Mouse (Mus musculus): ENCODE measurements around the gene Ddt. TPM values are rescaled to one million over a fixed set of nuclear protein-coding genes. Genes with fewer than 3 reads are reported as not detected.

Ddt gene
- polyA plus RNA-seq, 1 experiment from 2014 or later: 60.7 TPM

DNA sequence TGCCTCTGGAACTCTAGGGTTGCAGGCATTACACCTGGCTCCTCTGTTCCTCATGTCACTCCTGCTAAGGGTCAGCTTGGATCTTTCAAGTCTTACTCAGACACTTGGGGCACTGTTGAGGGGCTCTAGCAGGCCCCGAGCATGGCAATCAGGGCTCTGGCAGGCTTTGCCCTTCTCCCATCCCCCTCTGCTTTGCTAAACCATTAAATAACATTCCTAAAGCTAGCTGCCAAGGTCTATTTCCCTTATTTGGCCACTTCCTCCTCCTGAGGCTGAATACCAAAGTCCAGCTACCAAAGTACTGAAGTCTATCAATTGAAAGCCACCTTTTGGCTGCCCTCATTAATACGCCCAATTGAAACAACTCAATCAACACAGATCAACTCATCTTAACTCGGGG, 21.7 kb upstream of the Ddt start:
- H3K27ac ChIP-seq (replicated peaks; ENCODE audit: low read depth, low read length): no peak overlapping the region
- H3K36me3 ChIP-seq (ENCODE audit: control insufficient read depth, insufficient read depth, low read length): no peaks in the 10 kb centered on the region
- ATAC-seq (ENCODE audit: low read depth): no peak
- H3K27me3 ChIP-seq (replicated peaks; ENCODE audit: control insufficient read depth, insufficient read depth, low read length): no peaks in the 10 kb centered on the region
- peak; percentile 60 for DNase-seq (ENCODE audit: low spot score)
- H3K4me2 ChIP-seq (ENCODE audit: low read depth, low read length): no peak overlapping the region
- WGBS: 26% methylated on average over 3 of the region's 3 CpGs
- no peak overlapping the region for H3K4me3 ChIP-seq (ENCODE audit: low read depth, low read length)
- peaks cover 10% of the 10 kb centered on the region for H3K4me1 ChIP-seq (ENCODE audit: control insufficient read depth, insufficient read depth, low read length)
- H3K9ac ChIP-seq (ENCODE audit: low read depth, low read length): no peak overlapping the region
- H3K9me3 ChIP-seq (ENCODE audit: control insufficient read depth, low read length): no peaks in the 10 kb centered on the region

DNA sequence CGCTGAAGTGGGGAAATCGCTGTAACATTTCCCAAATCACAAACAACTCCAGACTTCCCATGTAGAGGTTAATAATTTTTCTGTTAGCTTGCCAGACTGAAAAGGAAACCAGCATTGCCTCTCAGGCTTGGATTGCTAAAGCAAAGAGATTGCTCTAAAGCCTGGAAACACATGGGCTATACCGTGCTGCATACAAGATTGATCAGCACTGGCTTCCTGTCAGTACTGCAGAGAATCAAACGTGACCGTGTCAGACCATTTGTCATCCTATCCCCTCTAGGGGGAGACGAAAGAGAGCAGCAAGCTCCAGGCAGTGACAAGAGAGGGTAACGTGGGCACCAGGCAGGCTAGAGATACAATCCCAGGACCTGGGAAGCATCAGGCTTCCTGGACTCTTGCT, 17.6 kb upstream of the Ddt start:
- Histone ChIP-seq H3K27me3 (replicated peaks; ENCODE audit: control insufficient read depth, insufficient read depth, low read length) (no peaks in the 10 kb centered on the region), H3K9ac (ENCODE audit: low read depth, low read length) (peak overlapping the region; percentile 46), H3K4me3 (ENCODE audit: low read depth, low read length) (no peak overlapping the region), H3K27ac (replicated peaks; ENCODE audit: low read depth, low read length) (no peak overlapping the region), H3K4me2 (ENCODE audit: low read depth, low read length) (no peak overlapping the region), H3K4me1 (ENCODE audit: control insufficient read depth, insufficient read depth, low read length) (peaks cover 6% of the 10 kb centered on the region), H3K36me3 (ENCODE audit: control insufficient read depth, insufficient read depth, low read length) (no peaks in the 10 kb centered on the region), H3K9me3 (ENCODE audit: control insufficient read depth, low read length) (no peaks in the 10 kb centered on the region)
- peak; percentile 62 for DNase-seq (ENCODE audit: low spot score)
- ATAC-seq (ENCODE audit: low read depth): 0 out of 2 replicates have a peak, but pooled peaks have one; percentile 6
- WGBS: 8% methylated on average over 7 of the region's 7 CpGs

DNA sequence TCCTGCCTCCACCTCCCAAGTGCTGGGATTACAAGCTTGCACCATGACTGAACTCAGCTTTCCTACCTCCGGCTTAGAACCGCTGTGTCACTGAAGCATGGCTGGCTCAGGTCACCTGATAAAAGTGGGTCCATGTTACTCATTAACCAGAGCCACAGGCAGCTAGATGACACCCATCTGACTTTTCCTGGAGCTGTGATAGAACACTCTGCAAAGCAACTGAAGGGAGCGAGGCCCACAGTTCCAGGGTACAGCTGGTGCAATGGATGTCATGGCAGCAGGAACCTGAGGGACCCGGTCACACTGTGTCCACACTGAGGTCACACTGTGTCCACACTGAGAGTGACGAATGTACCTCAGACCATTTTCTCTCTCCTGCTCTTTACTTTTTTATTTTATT, 16.6 kb upstream of the Ddt start:
- Histone ChIP-seq H3K27ac (replicated peaks; ENCODE audit: low read depth, low read length) (no peak overlapping the region), H3K9ac (ENCODE audit: low read depth, low read length) (no peak overlapping the region), H3K36me3 (ENCODE audit: control insufficient read depth, insufficient read depth, low read length) (no peaks in the 10 kb centered on the region), H3K4me1 (ENCODE audit: control insufficient read depth, insufficient read depth, low read length) (peaks cover 2% of the 10 kb centered on the region), H3K4me3 (ENCODE audit: low read depth, low read length) (no peak overlapping the region), H3K4me2 (ENCODE audit: low read depth, low read length) (no peak overlapping the region), H3K9me3 (ENCODE audit: control insufficient read depth, low read length) (no peaks in the 10 kb centered on the region), H3K27me3 (replicated peaks; ENCODE audit: control insufficient read depth, insufficient read depth, low read length) (no peaks in the 10 kb centered on the region)
- WGBS: 86% methylated on average over 5 of the region's 5 CpGs
- no peak for DNase-seq (ENCODE audit: low spot score)
- ATAC-seq (ENCODE audit: low read depth): no peak

DNA sequence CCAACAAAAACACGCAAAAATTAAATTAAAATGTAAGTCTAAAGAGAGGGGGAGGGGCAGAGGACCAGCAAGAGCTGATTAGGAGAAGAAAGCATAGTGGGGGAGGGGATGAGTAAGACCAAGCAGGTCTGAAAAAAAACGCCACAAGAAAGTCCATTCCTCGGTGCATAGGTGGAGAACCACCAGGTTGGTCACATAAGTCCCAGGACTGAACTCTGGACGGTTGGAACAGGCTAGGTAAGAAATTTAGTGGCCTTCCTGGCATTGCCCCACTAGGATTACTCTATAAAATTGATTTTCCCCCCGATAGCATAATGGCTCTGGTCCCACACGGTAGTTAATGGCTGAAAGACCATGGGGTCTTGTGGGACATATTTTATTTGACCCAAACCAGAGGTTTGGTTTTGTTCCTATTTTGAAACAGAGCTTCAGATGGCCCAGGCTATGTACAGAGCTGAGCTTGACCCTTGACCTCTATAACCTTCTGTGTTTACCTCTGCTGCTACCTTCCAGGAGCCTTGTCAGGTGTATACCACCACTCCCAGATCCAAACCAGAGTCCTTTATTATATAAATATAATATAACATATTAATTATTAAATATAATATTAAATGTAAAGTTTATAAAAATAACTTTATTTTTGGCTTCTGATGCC, 16.0 kb upstream of the Ddt start:
- ATAC-seq (ENCODE audit: low read depth): no peak
- H3K9me3 ChIP-seq (ENCODE audit: control insufficient read depth, low read length): no peaks in the 10 kb centered on the region
- H3K27me3 ChIP-seq (replicated peaks; ENCODE audit: control insufficient read depth, insufficient read depth, low read length): no peaks in the 10 kb centered on the region
- H3K4me2 ChIP-seq (ENCODE audit: low read depth, low read length): no peak overlapping the region
- H3K27ac ChIP-seq (replicated peaks; ENCODE audit: low read depth, low read length): no peak overlapping the region
- H3K4me3 ChIP-seq (ENCODE audit: low read depth, low read length): no peak overlapping the region
- 73% methylated on average over 6 of the region's 6 CpGs for WGBS
- no peaks in the 10 kb centered on the region; the same call in 1 of the 2 replicates for H3K4me1 ChIP-seq (ENCODE audit: control insufficient read depth, insufficient read depth, low read length)
- no peak for DNase-seq (ENCODE audit: low spot score)
- H3K36me3 ChIP-seq (ENCODE audit: control insufficient read depth, insufficient read depth, low read length): no peaks in the 10 kb centered on the region
- H3K9ac ChIP-seq (ENCODE audit: low read depth, low read length): no peak overlapping the region

DNA sequence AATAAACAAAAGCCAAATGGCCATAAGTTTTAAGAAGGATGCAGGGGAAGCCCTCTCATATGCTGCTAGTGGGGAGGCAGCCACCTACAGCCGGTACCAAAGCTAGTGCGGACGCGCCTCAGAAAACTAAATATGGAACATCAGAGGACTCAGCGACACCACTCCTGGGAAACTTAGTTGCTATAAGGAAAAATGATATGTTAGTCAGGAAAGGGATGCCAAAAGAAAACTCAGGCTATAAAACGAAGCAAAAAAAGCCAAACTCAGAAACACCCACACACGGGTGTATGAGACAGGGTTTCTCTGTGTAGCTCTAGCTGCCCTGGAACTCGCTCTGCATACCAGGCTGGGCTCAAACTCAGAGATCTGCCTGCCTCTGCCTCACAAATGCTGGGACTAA, 15.1 kb upstream of the Ddt start:
- Histone ChIP-seq H3K4me2 (ENCODE audit: low read depth, low read length) (no peak overlapping the region), H3K4me3 (ENCODE audit: low read depth, low read length) (no peak overlapping the region), H3K4me1 (ENCODE audit: control insufficient read depth, insufficient read depth, low read length) (no peaks in the 10 kb centered on the region; the same call in 1 of the 2 replicates), H3K27me3 (replicated peaks; ENCODE audit: control insufficient read depth, insufficient read depth, low read length) (no peaks in the 10 kb centered on the region), H3K36me3 (ENCODE audit: control insufficient read depth, insufficient read depth, low read length) (no peaks in the 10 kb centered on the region), H3K27ac (replicated peaks; ENCODE audit: low read depth, low read length) (no peak overlapping the region), H3K9me3 (ENCODE audit: control insufficient read depth, low read length) (no peaks in the 10 kb centered on the region), H3K9ac (ENCODE audit: low read depth, low read length) (no peak overlapping the region)
- WGBS: 92% methylated on average over 8 of the region's 8 CpGs
- DNase-seq (ENCODE audit: low spot score): no peak
- no peak for ATAC-seq (ENCODE audit: low read depth)

DNA sequence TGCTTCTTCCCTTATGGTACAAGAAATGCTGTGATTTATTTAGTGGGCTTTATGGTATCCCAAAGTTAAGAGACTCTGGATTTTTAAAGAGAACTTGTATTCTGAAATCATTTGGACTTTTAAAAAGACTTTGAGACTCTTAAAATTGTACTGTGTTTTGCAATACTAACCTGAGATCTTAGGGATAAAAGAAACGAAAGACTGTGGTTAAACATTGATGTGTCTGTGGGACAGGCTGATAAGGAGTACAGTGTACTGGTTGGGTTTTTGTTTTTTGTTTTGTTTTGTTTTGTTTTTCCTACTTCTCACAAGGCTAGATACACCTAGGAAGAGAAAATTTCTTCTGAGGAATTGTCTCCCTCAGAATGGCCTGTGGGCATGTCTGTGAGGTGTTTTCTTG, 12.2 kb upstream of the Ddt start:
- DNase-seq (ENCODE audit: low spot score) (no peak), ATAC-seq (ENCODE audit: low read depth) (no peak)
- H3K4me3 ChIP-seq (ENCODE audit: low read depth, low read length): no peak overlapping the region
- no peaks in the 10 kb centered on the region for H3K27me3 ChIP-seq (replicated peaks; ENCODE audit: control insufficient read depth, insufficient read depth, low read length)
- H3K4me1 ChIP-seq (ENCODE audit: control insufficient read depth, insufficient read depth, low read length): no peaks in the 10 kb centered on the region; the same call in 1 of the 2 replicates
- H3K9me3 ChIP-seq (ENCODE audit: control insufficient read depth, low read length): no peaks in the 10 kb centered on the region
- no peaks in the 10 kb centered on the region for H3K36me3 ChIP-seq (ENCODE audit: control insufficient read depth, insufficient read depth, low read length)
- H3K27ac ChIP-seq (replicated peaks; ENCODE audit: low read depth, low read length): no peak overlapping the region
- 65% methylated on average over 1 of the region's 1 CpGs for whole genome bisulfite sequencing
- H3K9ac ChIP-seq (ENCODE audit: low read depth, low read length): no peak overlapping the region
- H3K4me2 ChIP-seq (ENCODE audit: low read depth, low read length): no peak overlapping the region

DNA sequence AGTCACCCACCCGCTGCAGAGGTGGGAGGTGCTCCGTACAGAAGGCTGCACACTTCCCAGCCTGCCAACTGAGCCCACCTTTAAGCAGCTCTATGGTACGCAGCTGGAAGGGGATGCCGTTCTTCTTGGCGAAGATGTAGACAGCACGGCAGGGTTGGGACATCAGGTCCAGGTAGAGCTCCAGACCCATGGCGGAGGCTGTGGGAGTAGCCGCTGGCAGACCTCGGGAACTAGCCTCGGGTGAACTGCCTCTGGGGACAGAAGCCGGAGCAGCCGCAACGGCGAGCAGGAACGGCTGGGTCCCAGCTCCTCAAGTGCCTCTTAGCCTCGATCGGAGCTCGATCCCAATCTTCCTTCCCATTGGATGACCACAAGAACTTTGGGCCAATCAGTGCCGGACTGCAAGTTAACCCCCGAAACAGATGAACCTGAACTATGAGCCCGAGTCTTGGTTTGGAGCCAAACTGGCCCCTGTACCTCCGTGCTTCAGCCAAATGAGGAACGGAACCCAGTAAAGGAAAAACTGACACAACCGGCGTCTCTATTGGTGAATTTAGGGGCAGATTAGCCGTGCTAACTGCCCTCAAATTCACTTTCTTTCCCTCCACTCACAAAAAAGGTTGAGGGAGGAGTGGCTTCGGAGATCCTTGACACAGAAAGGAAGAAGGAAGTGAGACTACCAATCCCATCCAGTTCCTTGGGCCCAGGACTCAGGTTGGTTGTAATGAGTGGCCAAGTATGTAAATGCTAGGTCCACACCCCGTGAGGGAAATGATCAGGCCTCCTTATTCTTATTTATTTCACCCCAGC, 7.8 kb upstream of the Ddt start, which contains the start of the genes Gm20441 and Gstt3:
Gene Gm20441 (minus strand): TSS at position 186 of the 810 bp plus-strand sequence.
Gene Gstt3 (minus strand): TSS at position 646 of the 810 bp plus-strand sequence.
- H3K4me3 ChIP-seq (ENCODE audit: low read depth, low read length): peak within 1 kb of the TSS; percentile 41
- peak; percentile 87 for DNase-seq (ENCODE audit: low spot score)
- H3K9me3 ChIP-seq (ENCODE audit: control insufficient read depth, low read length): no peaks in the 10 kb centered on the region
- under 1% methylated on average over 28 of the region's 28 CpGs for WGBS
- H3K27me3 ChIP-seq (replicated peaks; ENCODE audit: control insufficient read depth, insufficient read depth, low read length): 0 out of 2 replicates have a peak, but pooled peaks cover 10% of the 10 kb centered on the region
- peak; percentile 89 for ATAC-seq (ENCODE audit: low read depth)
- peak within 1 kb of the TSS; percentile 63; the same call in 1 of the 2 replicates for H3K27ac ChIP-seq (replicated peaks; ENCODE audit: low read depth, low read length)
- H3K9ac ChIP-seq (ENCODE audit: low read depth, low read length): peak within 1 kb of the TSS; percentile 46
- H3K4me1 ChIP-seq (ENCODE audit: control insufficient read depth, insufficient read depth, low read length): 0 out of 2 replicates have a peak, but pooled peaks cover 5% of the 10 kb centered on the region
- peak within 1 kb of the TSS; percentile 63 for H3K4me2 ChIP-seq (ENCODE audit: low read depth, low read length)
- no peaks in the 10 kb centered on the region for H3K36me3 ChIP-seq (ENCODE audit: control insufficient read depth, insufficient read depth, low read length)

DNA sequence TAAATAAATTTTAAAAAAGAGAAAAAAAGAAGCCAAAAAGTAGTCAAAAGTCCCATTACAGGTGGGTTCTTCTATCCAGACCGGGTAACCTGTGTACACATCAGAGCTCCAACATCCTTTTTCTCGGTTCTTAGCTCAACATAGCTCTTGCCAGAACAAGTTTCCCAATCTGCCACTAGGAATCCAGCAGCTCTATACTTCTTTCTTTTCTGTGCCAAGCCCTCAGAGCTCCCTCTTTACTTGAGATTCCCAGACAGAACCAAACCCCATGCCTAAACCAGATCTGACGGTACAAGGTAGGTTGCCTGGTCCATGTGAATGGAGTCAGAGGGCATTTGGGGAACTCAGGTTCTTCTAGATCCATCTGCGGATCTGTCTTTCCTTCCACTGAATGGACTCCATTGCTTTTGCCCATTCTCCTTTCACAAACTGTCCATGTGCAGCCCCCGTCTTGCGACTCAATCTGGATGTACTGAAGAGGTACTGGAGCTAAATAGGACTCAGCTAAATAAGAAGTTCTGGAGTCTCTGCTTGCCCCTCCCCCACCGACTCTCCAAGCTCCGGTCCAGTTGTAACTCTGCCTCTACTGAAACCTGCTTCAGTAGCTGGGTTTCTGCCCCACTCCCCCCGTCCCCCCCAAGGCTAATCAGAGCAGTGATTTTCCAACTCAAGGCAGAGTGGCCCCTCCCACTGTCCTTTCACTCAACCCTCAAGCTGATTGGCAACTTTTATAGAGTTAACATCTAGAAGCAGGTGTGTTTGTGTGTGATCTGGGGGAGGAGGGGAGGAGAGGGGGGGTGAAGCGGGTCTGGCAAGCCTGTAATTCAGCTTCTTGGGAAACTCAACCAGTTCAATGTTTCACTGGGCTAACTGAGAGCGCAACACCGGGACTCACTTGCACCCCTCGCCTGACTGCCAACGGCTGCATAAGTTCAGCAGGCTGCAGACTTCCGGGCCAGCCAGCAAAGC, 6.3 kb upstream of the Ddt start:
- DNase-seq (ENCODE audit: low spot score): peak; percentile 50
- Histone ChIP-seq H3K9ac (ENCODE audit: low read depth, low read length) (no peak overlapping the region), H3K4me3 (ENCODE audit: low read depth, low read length) (peak overlapping the region; percentile 41), H3K36me3 (ENCODE audit: control insufficient read depth, insufficient read depth, low read length) (no peaks in the 10 kb centered on the region), H3K27me3 (replicated peaks; ENCODE audit: control insufficient read depth, insufficient read depth, low read length) (0 out of 2 replicates have a peak, but pooled peaks cover 10% of the 10 kb centered on the region), H3K4me2 (ENCODE audit: low read depth, low read length) (peak overlapping the region; percentile 63), H3K9me3 (ENCODE audit: control insufficient read depth, low read length) (no peaks in the 10 kb centered on the region), H3K4me1 (ENCODE audit: control insufficient read depth, insufficient read depth, low read length) (0 out of 2 replicates have a peak, but pooled peaks cover 5% of the 10 kb centered on the region), H3K27ac (replicated peaks; ENCODE audit: low read depth, low read length) (no peak overlapping the region)
- 37% methylated on average over 15 of the region's 15 CpGs for WGBS
- ATAC-seq (ENCODE audit: low read depth): no peak; the same call in 1 of the 2 replicates
